14 mouse cellular contexts compared by ENCODE assay signal in genomic region chr15:84467761-84468160, GRCm38 (mm10). TPM values are rescaled to one million over a fixed set of nuclear protein-coding genes. Genes with fewer than 3 reads are reported as not detected.
"Had no signal": no experiment of that assay in that cellular context is flagged by ENCODE, and none has a peak within 500 bp of the region (broad histone marks: within the 10 kb centered on the region; RNA-seq: fewer than 3 reads in every experiment).

No protein-coding gene starts in this region.

- H3K9ac ChIP-seq: limb, embryonic 12.5 days; liver, embryonic 13.5 days; liver, postnatal 0 days; neural tube, embryonic 15.5 days had no signal

- H3K4me1 ChIP-seq: liver, embryonic 13.5 days had no signal

- H3K9me3 ChIP-seq: limb, embryonic 12.5 days; liver, embryonic 13.5 days; neural tube, embryonic 15.5 days had no signal

- DNase-seq: kidney, adult 11 months; kidney, adult 9 months; kidney, postnatal 36 days; layer of hippocampus, adult 9-11 months; liver; liver, embryonic 13.5 days; liver, postnatal 0 days; right cerebral cortex, adult 18-20 months; thymus, adult 18-20 months; thymus, postnatal 25 days had no signal

- H3K4me2 ChIP-seq: limb, embryonic 12.5 days; liver, embryonic 13.5 days; neural tube, embryonic 15.5 days had no signal

- H3K4me3 ChIP-seq: limb, embryonic 12.5 days; liver, embryonic 13.5 days; neural tube, embryonic 15.5 days had no signal

- H3K27me3 ChIP-seq: neural tube, embryonic 15.5 days had no signal

- H3K27ac ChIP-seq: kidney, postnatal 0 days; liver, embryonic 13.5 days; neural tube, embryonic 15.5 days had no signal

- H3K36me3 ChIP-seq: limb, embryonic 12.5 days; liver, embryonic 13.5 days; neural tube, embryonic 15.5 days had no signal

RNA-seq across cellular contexts. Expression of gene Shisal1, which starts 20.9 kb away (rescaled TPM):
- total RNA-seq: megakaryocyte progenitor cell, adult 5-6 weeks had no signal
